Mouse (Mus musculus): Measurements from ENCODE around the gene Sycp2l. TPM values are rescaled to one million over a fixed set of nuclear protein-coding genes. Genes with fewer than 3 reads are reported as not detected.

The Sycp2l gene
- not detected for total RNA-seq (2021)
- polyA plus RNA-seq (2012; rRNA removed) = not detected in 2 replicates
- long read RNA-seq = 0 reads

DNA sequence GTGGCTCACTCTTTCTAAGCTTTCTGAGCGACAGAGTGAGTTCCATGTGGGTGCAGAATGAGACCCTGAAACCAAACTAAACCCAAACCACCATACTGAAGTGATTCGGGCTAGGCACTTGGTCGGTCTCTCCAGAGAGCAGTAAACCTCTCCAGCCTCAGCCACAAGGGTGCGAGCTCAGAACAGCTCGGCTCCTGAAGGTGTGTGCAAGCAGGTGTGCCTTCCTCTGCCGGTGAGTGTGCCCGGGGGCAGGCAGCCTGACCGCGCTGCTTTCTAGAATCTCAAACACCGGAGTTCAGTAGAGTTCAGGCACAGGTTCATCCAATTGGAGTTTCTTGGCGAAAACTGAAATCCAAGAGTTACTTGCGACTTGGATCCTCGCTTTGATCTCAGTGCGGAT lies at the start of gene Sycp2l:
Gene Sycp2l, plus strand, starts transcription at position 368 of the 400 bp plus-strand sequence.
- no peak for DNase-seq

- DNase-seq = no peak
Observed at GRCm38 (mm10) chr13:41067618-41068017, 46.5 kb upstream of the Sycp2l start.

- no peak for DNase-seq
Observed at GRCm38 (mm10) chr13:41071617-41072016, 42.5 kb upstream of the Sycp2l start.

DNA sequence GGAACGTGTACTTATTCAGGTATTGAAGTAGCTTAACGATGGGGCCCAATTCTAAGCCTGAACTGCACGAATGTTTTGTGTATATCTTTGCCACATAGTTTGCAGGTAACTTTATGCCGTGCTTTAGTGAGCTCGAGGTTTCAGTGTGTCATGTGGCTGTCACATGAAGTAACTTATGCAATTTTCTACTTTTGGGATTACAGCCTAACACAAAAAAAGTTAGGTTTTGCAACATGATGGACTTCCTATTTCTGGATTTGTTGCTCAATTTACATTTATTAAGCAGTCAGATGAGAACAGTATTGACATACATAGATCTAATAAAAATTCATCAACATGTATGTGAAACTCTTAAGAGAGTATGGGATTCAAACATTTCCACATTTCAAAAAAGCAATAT lies 40.3 kb upstream of the Sycp2l start:
- DNase-seq = no peak

- no peak for DNase-seq
Observed at GRCm38 (mm10) chr13:41077921-41078320, 36.2 kb upstream of the Sycp2l start.

GRCm38 (mm10) chr13:41078690-41079420 lies 35.3 kb upstream of the Sycp2l start:
- no peak for DNase-seq

- DNase-seq = peak; percentile 78
Observed at GRCm38 (mm10) chr13:41079421-41079780, 34.7 kb upstream of the Sycp2l start, which contains the start of gene Mak. Gene Mak (minus strand): TSS chr13:41079706.

GRCm38 (mm10) chr13:41079859-41080258 lies 34.2 kb upstream of the Sycp2l start:
- no peak for DNase-seq

DNA sequence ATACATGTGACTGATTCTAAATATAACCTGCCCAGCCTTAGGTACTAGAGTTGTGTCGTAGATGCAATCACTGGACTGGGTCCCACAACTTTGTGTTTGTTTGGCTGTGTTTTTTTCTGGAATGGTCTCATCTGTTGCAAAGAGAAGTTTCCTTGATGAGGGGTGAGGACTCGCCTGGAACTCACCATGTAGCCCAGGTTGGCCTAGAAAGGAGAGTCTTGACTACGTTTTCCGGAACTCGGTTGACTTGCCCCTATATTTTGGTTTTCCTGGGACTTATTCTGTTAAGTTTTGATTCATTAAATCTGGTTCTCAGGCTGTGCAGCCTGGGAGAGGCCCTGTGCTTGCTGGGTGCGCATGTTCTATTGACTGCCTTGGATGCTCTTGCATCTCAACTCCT lies 33.4 kb upstream of the Sycp2l start:
- no peak for DNase-seq

GRCm38 (mm10) chr13:41084521-41084920 lies 29.6 kb upstream of the Sycp2l start:
- no peak for DNase-seq

DNA sequence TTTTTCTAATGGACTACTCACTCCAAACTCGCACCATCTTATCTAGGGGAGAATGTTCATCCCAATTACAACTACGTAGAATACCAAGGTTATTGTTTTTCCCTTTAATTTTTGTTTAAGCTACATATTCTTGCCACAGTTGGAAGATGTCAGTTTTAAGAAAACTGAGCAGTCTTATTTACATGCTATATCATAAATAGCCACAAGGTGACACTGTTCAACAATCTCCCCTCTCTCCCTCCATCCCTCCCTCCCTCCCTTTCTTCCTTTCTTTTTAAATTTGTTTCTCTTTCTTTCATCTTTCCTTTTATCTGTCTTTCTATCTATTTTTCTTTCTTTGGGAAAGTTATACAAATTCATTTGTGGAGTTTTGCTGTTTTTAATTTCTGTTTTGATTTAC lies 29.0 kb upstream of the Sycp2l start:
- no peak for DNase-seq

- no peak for DNase-seq
Observed at GRCm38 (mm10) chr13:41088746-41089145, 25.4 kb upstream of the Sycp2l start.

DNA sequence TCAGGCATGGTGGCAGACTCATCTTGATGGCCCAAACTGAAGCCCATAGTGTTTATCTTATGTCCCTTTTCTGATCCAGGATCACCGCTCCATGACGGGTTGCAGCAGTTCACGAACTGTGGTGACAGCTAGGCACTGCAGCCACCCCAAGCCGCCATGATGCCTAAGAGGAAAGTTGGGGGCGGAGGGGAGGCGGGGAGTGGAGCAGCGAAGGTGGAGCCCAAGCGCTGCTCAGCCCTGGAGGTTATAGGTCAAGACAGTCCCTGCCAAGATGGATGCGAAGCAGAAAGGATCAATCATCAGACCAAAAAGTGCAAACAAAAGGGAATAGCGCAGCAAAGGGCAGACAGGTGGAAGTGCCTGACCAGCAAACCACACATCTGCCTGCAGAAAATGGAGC lies 22.8 kb upstream of the Sycp2l start:
- no peak for DNase-seq

DNA sequence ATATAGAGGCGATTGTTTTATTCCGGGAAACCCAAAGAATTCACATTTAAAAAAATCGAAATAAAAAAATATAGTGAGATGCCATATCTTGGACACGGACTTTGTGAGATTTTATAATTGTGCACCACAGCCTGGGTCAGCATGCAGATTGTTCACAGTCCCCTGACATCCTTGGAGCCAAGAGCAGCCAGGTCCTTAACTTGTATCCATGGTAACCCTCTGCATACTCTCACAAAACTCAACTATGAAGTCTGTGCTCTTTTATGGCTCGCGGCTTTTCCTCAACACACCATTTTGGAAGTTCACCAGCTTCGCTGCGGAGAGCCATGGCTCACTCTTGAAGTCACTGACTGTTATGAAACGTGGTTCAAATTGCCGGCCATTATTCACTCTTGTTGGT lies 19.9 kb upstream of the Sycp2l start:
- no peak for DNase-seq

- no peak for DNase-seq
Observed at GRCm38 (mm10) chr13:41097324-41098058, 16.6 kb upstream of the Sycp2l start.

- DNase-seq = no peak
Observed at GRCm38 (mm10) chr13:41098325-41098724, 15.8 kb upstream of the Sycp2l start.

DNA sequence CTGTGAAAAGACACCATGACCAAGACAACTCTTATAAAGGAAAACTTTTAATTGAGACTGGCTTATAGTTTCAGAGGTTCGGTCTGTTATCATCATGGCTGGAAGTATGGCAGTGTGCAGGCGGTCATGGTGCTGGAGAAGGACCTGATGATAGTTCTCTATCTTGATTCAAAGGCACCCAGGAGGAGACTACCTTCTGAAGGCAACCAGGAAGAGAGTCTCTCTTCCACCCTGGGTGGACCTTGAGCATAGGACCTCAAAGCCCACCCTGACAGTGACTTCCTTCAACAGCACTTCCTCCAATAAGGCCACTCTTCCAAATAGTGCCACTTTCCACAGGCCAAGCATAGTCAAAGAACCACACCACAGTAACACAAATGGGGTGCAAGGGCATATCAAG lies 14.1 kb upstream of the Sycp2l start:
- DNase-seq = no peak

- no peak for DNase-seq
Observed at GRCm38 (mm10) chr13:41103841-41104525, 10.1 kb upstream of the Sycp2l start.

- no peak for DNase-seq
Observed at GRCm38 (mm10) chr13:41105541-41105940, 8.6 kb upstream of the Sycp2l start.

DNA sequence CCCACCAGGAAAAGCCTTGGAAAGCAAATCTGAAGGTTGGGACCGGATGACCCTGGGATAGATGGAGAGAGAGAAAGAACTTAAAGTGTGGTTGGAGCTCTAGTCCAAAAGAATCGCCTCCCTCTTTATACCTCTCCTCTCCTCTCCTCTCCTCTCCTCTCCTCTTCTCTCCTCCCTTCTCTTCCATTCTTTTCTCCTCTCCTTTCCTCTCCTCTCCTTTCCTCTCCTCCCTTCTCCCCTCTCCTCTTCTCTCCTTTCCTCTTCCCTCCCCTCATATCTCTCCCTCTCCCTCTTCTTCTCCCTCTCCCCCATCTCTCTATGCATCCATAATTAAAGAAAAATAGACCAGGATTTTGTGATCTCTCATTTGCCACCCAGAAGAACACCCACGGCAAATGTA lies 3.2 kb upstream of the Sycp2l start, which contains the start of gene Gcm2:
Gene Gcm2, minus strand, starts transcription at position 101 of the 400 bp plus-strand sequence.
- DNase-seq = no peak

DNA sequence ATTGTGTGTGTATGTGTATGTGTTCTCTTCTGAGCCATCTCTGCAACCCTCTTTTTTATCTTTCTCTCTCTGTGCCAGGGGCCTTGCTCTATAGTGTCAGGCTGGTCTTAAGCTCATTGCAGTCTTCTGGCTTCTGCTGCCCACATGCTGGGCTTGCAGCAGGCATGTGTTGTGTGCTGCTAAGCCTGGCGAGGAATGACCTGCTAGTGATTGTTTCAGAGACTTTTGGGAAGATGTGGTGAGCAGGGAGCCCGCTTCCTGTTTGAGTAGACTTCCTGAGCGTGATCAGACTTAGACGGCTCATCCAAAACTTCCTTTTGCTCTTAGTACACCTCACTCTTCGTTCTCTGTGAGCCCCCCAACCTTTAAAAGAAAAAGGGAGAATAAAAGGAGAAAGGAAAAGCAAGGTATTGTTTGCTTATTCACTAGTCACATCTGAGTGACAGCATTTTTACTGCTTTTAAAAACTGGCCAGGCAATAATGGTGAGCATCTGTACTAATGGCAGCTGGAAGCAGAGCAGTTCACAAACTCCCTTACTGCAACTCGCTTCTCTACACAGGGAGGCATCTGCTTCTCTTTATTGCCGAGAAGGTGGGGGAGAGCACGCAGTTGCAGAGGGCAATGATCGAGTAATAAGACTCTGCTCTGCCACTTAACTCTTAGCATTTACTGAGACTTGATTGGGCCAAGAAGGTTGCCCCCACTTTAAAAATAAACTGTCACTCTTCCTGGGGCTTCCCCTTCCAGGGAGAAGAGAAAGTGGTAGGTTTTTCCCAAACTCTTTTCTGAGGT lies 5.2 kb downstream of the Sycp2l start:
- DNase-seq = no peak

DNA sequence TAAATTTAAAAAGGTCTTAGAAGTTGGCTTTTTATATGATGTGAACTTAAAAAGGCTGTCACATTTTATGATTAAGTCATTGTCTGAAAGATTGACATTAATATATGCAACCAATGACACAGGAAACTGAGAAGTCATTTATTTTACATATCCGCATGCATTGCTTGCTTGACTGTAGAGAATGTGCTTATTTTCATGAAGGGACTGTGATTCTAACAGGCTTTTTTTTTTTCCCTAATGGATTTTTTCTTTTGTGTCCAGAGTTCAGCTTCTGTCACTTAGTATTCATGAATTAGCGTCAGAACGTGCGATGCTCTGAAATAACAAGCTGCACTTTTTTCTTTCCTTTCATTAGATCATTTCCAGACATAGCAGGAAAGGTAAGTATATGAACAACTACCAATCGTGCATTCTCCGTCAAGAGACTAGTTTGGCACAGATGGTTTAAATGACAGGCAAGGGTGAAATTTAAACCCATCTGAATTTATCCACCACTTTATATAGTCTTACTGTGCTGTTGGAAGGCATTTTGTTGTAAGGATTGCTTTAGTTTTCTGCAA lies 9.6 kb downstream of the Sycp2l start:
- no peak for DNase-seq
